Mouse (Mus musculus): ENCODE measurements around the gene Spag6. TPM values are rescaled to one million over a fixed set of nuclear protein-coding genes. Genes with fewer than 3 reads are reported as not detected.

Gene Spag6
- polyA plus RNA-seq, 1 experiment, result not detected

DNA sequence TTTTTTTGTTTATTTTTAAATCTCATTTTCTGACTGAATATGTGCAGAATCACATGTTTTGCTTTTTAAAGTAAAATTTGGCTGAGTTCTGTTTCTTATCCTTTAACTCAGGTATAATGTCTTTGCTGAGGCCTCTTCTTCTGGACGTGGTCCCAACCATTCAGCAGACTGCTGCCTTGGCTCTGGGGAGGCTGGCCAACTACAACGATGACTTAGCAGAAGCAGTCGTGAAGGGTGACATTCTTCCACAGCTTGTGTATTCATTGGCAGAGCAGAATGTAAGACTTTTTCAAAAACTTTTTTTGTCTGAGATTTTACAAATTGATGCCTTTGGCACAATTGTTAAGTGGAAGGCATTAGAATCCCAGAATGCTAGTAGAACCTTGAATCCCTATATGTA is 16.5 kb downstream of the Spag6 start:
- TF ChIP-seq CTCF (IDR thresholded peaks at IDR 0.05; ENCODE audit: low read depth, low read length), result no peak
- TF ChIP-seq EP300 (IDR thresholded peaks at IDR 0.05; ENCODE audit: insufficient read depth, low read depth, low read length), result no peak
- TF ChIP-seq POLR2A (IDR thresholded peaks at IDR 0.05; ENCODE audit: insufficient read depth, low read length), result no peak
- no peaks in the 10 kb centered on the region for H3K4me1 ChIP-seq (ENCODE audit: control insufficient read depth, insufficient read depth, low read length)
- H3K4me3 ChIP-seq (ENCODE audit: low read depth, low read length), result no peak overlapping the region
- H3K9ac ChIP-seq (ENCODE audit: low read depth, poor library complexity, severe bottlenecking), result no peak overlapping the region
- no peaks in the 10 kb centered on the region for H3K9me3 ChIP-seq (replicated peaks; ENCODE audit: control insufficient read depth, insufficient read depth, low read length, poor library complexity, severe bottlenecking)
- no peak overlapping the region for H3K27ac ChIP-seq (ENCODE audit: insufficient read depth, low read length)
- H3K36me3 ChIP-seq (ENCODE audit: control insufficient read depth, insufficient read depth, low read length, poor library complexity, severe bottlenecking), result no peaks in the 10 kb centered on the region
- no peaks in the 10 kb centered on the region for H3K27me3 ChIP-seq (ENCODE audit: control insufficient read depth, insufficient read depth, low read length, poor library complexity, severe bottlenecking)

DNA sequence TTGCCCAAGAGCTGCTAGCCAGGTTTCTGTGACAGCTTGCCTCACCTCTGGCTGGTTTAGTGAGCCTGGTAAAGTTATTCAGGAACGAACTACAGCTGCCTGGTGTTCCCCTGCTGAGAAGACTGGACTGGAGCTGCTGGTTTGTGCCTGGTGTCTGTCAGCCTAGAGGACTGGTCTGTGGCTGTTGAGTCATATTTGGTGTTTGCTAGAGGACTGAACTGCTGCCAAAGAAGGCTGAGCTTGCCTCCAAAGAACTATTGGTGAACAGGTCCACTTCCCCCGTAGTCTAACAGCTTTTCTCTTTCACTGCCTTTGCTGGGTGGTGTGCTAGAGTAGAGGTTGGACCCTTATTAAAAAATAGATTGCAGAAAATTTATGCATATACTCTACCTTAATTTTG is 19.2 kb downstream of the Spag6 start:
- no peak overlapping the region for H3K27ac ChIP-seq (ENCODE audit: insufficient read depth, low read length)
- no peaks in the 10 kb centered on the region for H3K4me1 ChIP-seq (ENCODE audit: control insufficient read depth, insufficient read depth, low read length)
- H3K9me3 ChIP-seq (replicated peaks; ENCODE audit: control insufficient read depth, insufficient read depth, low read length, poor library complexity, severe bottlenecking), result no peaks in the 10 kb centered on the region
- no peak for TF ChIP-seq CTCF (IDR thresholded peaks at IDR 0.05; ENCODE audit: low read depth, low read length)
- H3K36me3 ChIP-seq (ENCODE audit: control insufficient read depth, insufficient read depth, low read length, poor library complexity, severe bottlenecking), result no peaks in the 10 kb centered on the region
- H3K4me3 ChIP-seq (ENCODE audit: low read depth, low read length), result no peak overlapping the region
- H3K9ac ChIP-seq (ENCODE audit: low read depth, poor library complexity, severe bottlenecking), result no peak overlapping the region
- no peaks in the 10 kb centered on the region for H3K27me3 ChIP-seq (ENCODE audit: control insufficient read depth, insufficient read depth, low read length, poor library complexity, severe bottlenecking)

DNA sequence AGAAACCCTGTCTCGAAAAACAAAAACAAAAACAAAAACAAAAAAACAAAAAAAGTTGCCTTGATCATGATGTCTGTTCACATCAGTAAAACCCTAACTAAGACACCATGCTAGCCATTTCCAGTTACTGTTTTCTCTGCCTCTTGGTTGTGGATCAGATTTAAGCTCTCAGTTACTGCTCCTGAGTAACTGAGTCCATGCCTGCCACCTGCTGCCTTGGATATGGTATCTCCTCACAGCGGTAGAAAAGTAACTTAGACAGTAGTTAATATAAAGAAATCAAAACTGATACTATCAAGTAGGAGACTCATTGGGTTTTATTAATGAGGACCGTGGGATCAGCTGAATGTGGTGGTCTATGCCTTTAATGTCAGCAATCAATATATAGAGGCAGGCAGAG is 20.5 kb downstream of the Spag6 start:
- Histone ChIP-seq H3K9me3 (replicated peaks; ENCODE audit: control insufficient read depth, insufficient read depth, low read length, poor library complexity, severe bottlenecking) (no peaks in the 10 kb centered on the region), H3K9ac (ENCODE audit: low read depth, poor library complexity, severe bottlenecking) (no peak overlapping the region), H3K27me3 (ENCODE audit: control insufficient read depth, insufficient read depth, low read length, poor library complexity, severe bottlenecking) (no peaks in the 10 kb centered on the region), H3K4me1 (ENCODE audit: control insufficient read depth, insufficient read depth, low read length) (no peaks in the 10 kb centered on the region), H3K36me3 (ENCODE audit: control insufficient read depth, insufficient read depth, low read length, poor library complexity, severe bottlenecking) (no peaks in the 10 kb centered on the region), H3K4me3 (ENCODE audit: low read depth, low read length) (no peak overlapping the region), H3K27ac (ENCODE audit: insufficient read depth, low read length) (no peak overlapping the region)
- no peak for TF ChIP-seq CTCF (IDR thresholded peaks at IDR 0.05; ENCODE audit: low read depth, low read length)
- no peak for TF ChIP-seq EP300 (IDR thresholded peaks at IDR 0.05; ENCODE audit: insufficient read depth, low read depth, low read length)
- no peak for TF ChIP-seq POLR2A (IDR thresholded peaks at IDR 0.05; ENCODE audit: insufficient read depth, low read length)

DNA sequence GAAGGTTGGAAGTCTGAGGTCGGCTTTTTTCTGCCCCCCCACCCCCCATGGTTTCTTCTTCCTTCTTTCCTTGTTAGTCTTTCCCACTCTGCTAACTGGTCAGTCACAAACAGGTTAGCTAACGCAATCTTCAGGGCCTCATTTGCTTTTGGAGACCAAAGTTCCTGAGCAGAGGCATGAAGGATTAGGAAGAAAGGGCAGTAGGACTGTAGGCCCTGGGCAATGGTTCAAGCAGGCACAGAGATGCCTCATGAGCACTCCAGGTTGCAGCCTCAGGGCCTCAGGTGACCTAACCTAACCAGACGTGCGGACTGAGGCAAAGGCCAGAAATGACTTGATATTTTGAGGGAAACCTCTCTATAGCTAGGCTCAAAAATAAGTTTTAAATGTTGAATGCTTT is 24.7 kb downstream of the Spag6 start:
- Histone ChIP-seq H3K4me3 (ENCODE audit: low read depth, low read length) (no peak overlapping the region), H3K27ac (ENCODE audit: insufficient read depth, low read length) (no peak overlapping the region), H3K27me3 (ENCODE audit: control insufficient read depth, insufficient read depth, low read length, poor library complexity, severe bottlenecking) (no peaks in the 10 kb centered on the region), H3K9ac (ENCODE audit: low read depth, poor library complexity, severe bottlenecking) (no peak overlapping the region), H3K9me3 (replicated peaks; ENCODE audit: control insufficient read depth, insufficient read depth, low read length, poor library complexity, severe bottlenecking) (no peaks in the 10 kb centered on the region), H3K4me1 (ENCODE audit: control insufficient read depth, insufficient read depth, low read length) (no peaks in the 10 kb centered on the region), H3K36me3 (ENCODE audit: control insufficient read depth, insufficient read depth, low read length, poor library complexity, severe bottlenecking) (no peaks in the 10 kb centered on the region)
- no peak for TF ChIP-seq EP300 (IDR thresholded peaks at IDR 0.05; ENCODE audit: insufficient read depth, low read depth, low read length)
- TF ChIP-seq CTCF (IDR thresholded peaks at IDR 0.05; ENCODE audit: low read depth, low read length), result no peak

DNA sequence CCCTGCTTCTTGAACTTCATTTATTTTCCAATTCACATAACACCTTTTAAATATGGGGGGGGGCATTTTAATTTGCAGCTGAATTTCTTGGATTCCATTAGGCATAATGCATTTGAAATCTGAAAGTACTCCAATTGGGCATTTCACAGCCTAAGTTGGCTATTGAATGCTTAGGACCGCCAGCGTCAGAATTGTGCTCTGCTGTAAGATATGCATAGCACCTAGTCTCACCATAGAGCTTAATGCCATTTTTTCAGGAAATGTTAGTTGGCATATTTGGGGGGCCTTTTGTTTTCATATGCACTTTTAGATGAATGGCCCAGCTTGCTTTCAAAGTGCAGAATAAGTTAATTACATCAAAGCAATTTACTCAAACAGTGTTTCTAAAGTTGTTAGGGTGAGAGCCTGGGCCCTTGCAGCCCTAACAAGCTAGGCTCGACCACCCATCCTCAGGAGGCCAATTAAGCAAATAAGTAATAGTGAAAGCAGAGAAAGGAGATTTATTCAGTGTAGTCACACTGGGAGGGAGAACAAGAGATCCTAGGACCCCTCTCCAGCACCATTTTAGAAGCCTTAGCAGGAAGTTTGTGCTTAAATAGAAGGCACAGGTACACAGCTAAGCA is 28.5 kb downstream of the Spag6 start:
- no peaks in the 10 kb centered on the region for H3K9me3 ChIP-seq (replicated peaks; ENCODE audit: control insufficient read depth, insufficient read depth, low read length, poor library complexity, severe bottlenecking)
- H3K27me3 ChIP-seq (ENCODE audit: control insufficient read depth, insufficient read depth, low read length, poor library complexity, severe bottlenecking), result no peaks in the 10 kb centered on the region
- H3K4me1 ChIP-seq (ENCODE audit: control insufficient read depth, insufficient read depth, low read length), result no peaks in the 10 kb centered on the region
- no peak overlapping the region for H3K27ac ChIP-seq (ENCODE audit: insufficient read depth, low read length)
- H3K36me3 ChIP-seq (ENCODE audit: control insufficient read depth, insufficient read depth, low read length, poor library complexity, severe bottlenecking), result no peaks in the 10 kb centered on the region
- no peak overlapping the region for H3K4me3 ChIP-seq (ENCODE audit: low read depth, low read length)
- TF ChIP-seq CTCF (IDR thresholded peaks at IDR 0.05; ENCODE audit: low read depth, low read length) (no peak), EP300 (IDR thresholded peaks at IDR 0.05; ENCODE audit: insufficient read depth, low read depth, low read length) (no peak), POLR2A (IDR thresholded peaks at IDR 0.05; ENCODE audit: insufficient read depth, low read length) (no peak)
- H3K9ac ChIP-seq (ENCODE audit: low read depth, poor library complexity, severe bottlenecking), result no peak overlapping the region

DNA sequence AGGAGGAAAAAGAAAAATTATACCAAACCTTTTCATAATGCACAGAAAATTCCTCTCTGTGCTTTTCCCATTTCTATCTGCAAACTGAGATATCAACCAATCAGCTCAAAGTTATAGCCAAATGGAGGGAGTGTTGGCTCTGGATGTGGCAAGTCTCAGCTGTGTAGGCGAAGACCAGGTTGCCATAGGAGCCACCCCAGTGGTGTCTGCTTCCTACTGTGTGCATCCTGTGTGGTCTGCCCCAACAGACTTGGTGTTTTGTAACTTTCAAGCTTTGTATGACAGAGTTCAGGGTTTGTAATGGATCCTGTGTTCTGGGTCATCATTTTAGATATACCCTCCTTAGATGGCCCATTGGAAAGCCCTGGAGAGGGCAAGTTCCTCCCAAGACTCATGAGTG is 30.6 kb downstream of the Spag6 start:
- H3K9ac ChIP-seq (ENCODE audit: low read depth, poor library complexity, severe bottlenecking), result no peak overlapping the region

More for the DNA sequence above, 30.6 kb downstream of the Spag6 start:
- Histone ChIP-seq H3K4me3 (ENCODE audit: low read depth, low read length) (no peak overlapping the region), H3K27ac (ENCODE audit: insufficient read depth, low read length) (no peak overlapping the region), H3K4me1 (ENCODE audit: control insufficient read depth, insufficient read depth, low read length) (no peaks in the 10 kb centered on the region), H3K9me3 (replicated peaks; ENCODE audit: control insufficient read depth, insufficient read depth, low read length, poor library complexity, severe bottlenecking) (no peaks in the 10 kb centered on the region), H3K36me3 (ENCODE audit: control insufficient read depth, insufficient read depth, low read length, poor library complexity, severe bottlenecking) (no peaks in the 10 kb centered on the region), H3K27me3 (ENCODE audit: control insufficient read depth, insufficient read depth, low read length, poor library complexity, severe bottlenecking) (no peaks in the 10 kb centered on the region)
- TF ChIP-seq POLR2A (IDR thresholded peaks at IDR 0.05; ENCODE audit: insufficient read depth, low read length) (no peak), EP300 (IDR thresholded peaks at IDR 0.05; ENCODE audit: insufficient read depth, low read depth, low read length) (no peak), CTCF (IDR thresholded peaks at IDR 0.05; ENCODE audit: low read depth, low read length) (no peak)

Measured in ES-Bruce4 (cell line).